Mouse (Mus musculus): ENCODE measurements at regions not wholly inside any gene's neighbourhood (a gene's known extent, or its start where the extent isn't known, plus 50 kb on each side); places are given as distances from the start of the nearest gene placed in this dataset.

- intact Hi-C loops (cut with DNase I), result no loop called here
- no peak for DNase-seq
Measured at GRCm38 (mm10) chr15:51511319-51511718, 2373.4 kb upstream of the Gm7489 start.

- intact Hi-C loops (cut with DNase I), result no loop called here
- DNase-seq, result no peak
Measured at GRCm38 (mm10) chr15:51536317-51536716, 2348.4 kb upstream of the Gm7489 start.

GRCm38 (mm10) chr15:51551216-51551775 lies 2333.4 kb upstream of the Gm7489 start:
- DNase-seq, result no peak
- intact Hi-C loops (cut with DNase I), result no loop called here

- DNase-seq, result no peak
- intact Hi-C loops (cut with DNase I), result no loop called here
Measured at GRCm38 (mm10) chr15:51558215-51558614, 2326.5 kb upstream of the Gm7489 start.

- intact Hi-C loops (cut with DNase I), result no loop called here
- DNase-seq, result no peak
Measured at GRCm38 (mm10) chr15:51565543-51565942, 2319.2 kb upstream of the Gm7489 start.

GRCm38 (mm10) chr15:51570631-51571030 lies 2314.1 kb upstream of the Gm7489 start:
- intact Hi-C loops (cut with DNase I), result no loop called here
- no peak for DNase-seq

GRCm38 (mm10) chr15:51574538-51575105 lies 2310.1 kb upstream of the Gm7489 start:
- intact Hi-C loops (cut with DNase I), result no loop called here
- no peak for DNase-seq

GRCm38 (mm10) chr15:51583636-51584035 lies 2301.1 kb upstream of the Gm7489 start:
- DNase-seq, result no peak
- intact Hi-C loops (cut with DNase I), result no loop called here

- intact Hi-C loops (cut with DNase I), result no loop called here
- no peak for DNase-seq
Measured at GRCm38 (mm10) chr15:51586146-51586545, 2298.6 kb upstream of the Gm7489 start.

GRCm38 (mm10) chr15:51591406-51592068 lies 2293.2 kb upstream of the Gm7489 start:
- intact Hi-C loops (cut with DNase I), result no loop called here
- no peak for DNase-seq

GRCm38 (mm10) chr15:51592069-51592435 lies 2292.7 kb upstream of the Gm7489 start:
- intact Hi-C loops (cut with DNase I), result no loop called here
- DNase-seq, result peak; percentile 35 to 36

- intact Hi-C loops (cut with DNase I), result no loop called here
- DNase-seq, result peak; percentile 29 to 66
Measured at GRCm38 (mm10) chr15:51592511-51593498, 2291.9 kb upstream of the Gm7489 start.

GRCm38 (mm10) chr15:51594060-51594459 lies 2290.6 kb upstream of the Gm7489 start:
- intact Hi-C loops (cut with DNase I), result no loop called here

GRCm38 (mm10) chr15:51595655-51596054 lies 2289.1 kb upstream of the Gm7489 start:
- no peak for DNase-seq

More at GRCm38 (mm10) chr15:51594060-51594459, 2290.6 kb upstream of the Gm7489 start:
- DNase-seq, result no peak

GRCm38 (mm10) chr15:51597841-51598240 lies 2286.9 kb upstream of the Gm7489 start:
- intact Hi-C loops (cut with DNase I), result no loop called here
- DNase-seq, result no peak

More at GRCm38 (mm10) chr15:51595655-51596054, 2289.1 kb upstream of the Gm7489 start:
- intact Hi-C loops (cut with DNase I), result no loop called here

GRCm38 (mm10) chr15:51601128-51601855 lies 2283.4 kb upstream of the Gm7489 start:
- intact Hi-C loops (cut with DNase I), result no loop called here
- no peak for DNase-seq

GRCm38 (mm10) chr15:51621455-51621854 lies 2263.3 kb upstream of the Gm7489 start:
- DNase-seq, result no peak
- intact Hi-C loops (cut with DNase I), result no loop called here

- intact Hi-C loops (cut with DNase I), result no loop called here
- DNase-seq, result no peak
Measured at GRCm38 (mm10) chr15:51627463-51627862, 2257.2 kb upstream of the Gm7489 start.

GRCm38 (mm10) chr15:51628518-51628917 lies 2256.2 kb upstream of the Gm7489 start:
- intact Hi-C loops (cut with DNase I), result no loop called here

GRCm38 (mm10) chr15:51631881-51632280 lies 2252.8 kb upstream of the Gm7489 start:
- no peak for DNase-seq
- intact Hi-C loops (cut with DNase I), result no loop called here

More at GRCm38 (mm10) chr15:51628518-51628917, 2256.2 kb upstream of the Gm7489 start:
- DNase-seq, result no peak
